Mouse (Mus musculus): ENCODE data around the gene Med26. TPM values are rescaled to one million over a fixed set of nuclear protein-coding genes. Genes with fewer than 3 reads are reported as not detected.

The Med26 gene
- total RNA-seq (2021) (1 to 10 TPM; 9.3 to 9.5 TPM), polyA plus RNA-seq (2012; rRNA removed) (6.9 and 7.0 TPM in 2 replicates)
- long read RNA-seq, partial matches to known transcripts, result 0 of 6 reads
- long read RNA-seq, other reads (novel, unspliced or antisense), result 3 of 6 reads

- peak; percentile 97 to 100 for DNase-seq
- TF ChIP-seq CTCF (IDR thresholded peaks at IDR 0.05) (no peak; the same call in 1 of the 2 replicates), POLR2A (IDR thresholded peaks at IDR 0.05; ENCODE audit: insufficient read depth, low read depth, low read length) (peak; percentile 73), EP300 (IDR thresholded peaks at IDR 0.05; ENCODE audit: insufficient read depth, low read depth, low read length) (0 out of 2 replicates have a peak, but pooled peaks have one; percentile 44)
- Histone ChIP-seq H3K36me3 (ENCODE audit: control insufficient read depth, insufficient read depth, low read length) (peaks cover 17% of the 10 kb centered on the region), H3K79me2 (replicated peaks; ENCODE audit: control insufficient read depth, insufficient read depth, low read length) (peaks cover 10% of the 10 kb centered on the region), H3K4me3 (peak within 1 kb of the TSS; percentile 65), H3K27ac (peak within 1 kb of the TSS; percentile 93), H3K27me3 (ENCODE audit: control insufficient read depth, insufficient read depth, low read length) (no peaks in the 10 kb centered on the region), H3K4me1 (ENCODE audit: control insufficient read depth, insufficient read depth, low read length) (peaks cover 6% of the 10 kb centered on the region), H3K9ac (ENCODE audit: low read depth, low read length) (peak within 1 kb of the TSS; percentile 97)
- WGBS, result under 1% methylated on average over 89 of the region's 92 CpGs
- intact Hi-C loops (cut with DNase I), result loop anchor here (1.0 to 5.0 kb wide), 4 partner anchors 23 to 126 kb away; partner anchors contain the start of genes Cherp, Eps15l1, Slc35e1 and Smim7
Observed at GRCm38 (mm10) chr8:72547802-72548643, at the start of gene Med26. Gene Med26 (minus strand): TSS chr8:72548270.

GRCm38 (mm10) chr8:72590198-72590597, 42.1 kb upstream of the Med26 start:
- intact Hi-C loops (cut with DNase I), result no loop called here
- H3K27ac ChIP-seq, result no peak overlapping the region; the same call in 1 of the 2 replicates
- no peaks in the 10 kb centered on the region for H3K27me3 ChIP-seq (ENCODE audit: control insufficient read depth, insufficient read depth, low read length)
- peaks cover 5% of the 10 kb centered on the region for H3K4me1 ChIP-seq (ENCODE audit: control insufficient read depth, insufficient read depth, low read length)
- H3K4me3 ChIP-seq, result no peak overlapping the region
- no peak overlapping the region for H3K9ac ChIP-seq (ENCODE audit: low read depth, low read length)
- no peaks in the 10 kb centered on the region for H3K79me2 ChIP-seq (replicated peaks; ENCODE audit: control insufficient read depth, insufficient read depth, low read length)
- no peaks in the 10 kb centered on the region for H3K36me3 ChIP-seq (ENCODE audit: control insufficient read depth, insufficient read depth, low read length)
- TF ChIP-seq CTCF (IDR thresholded peaks at IDR 0.05), result peak; percentile 67
- TF ChIP-seq EP300 (IDR thresholded peaks at IDR 0.05; ENCODE audit: insufficient read depth, low read depth, low read length), result no peak
- peak in 1 of 2 experiments; percentile 21 for DNase-seq
- WGBS, result 50% methylated on average over 2 of the region's 2 CpGs

DNA sequence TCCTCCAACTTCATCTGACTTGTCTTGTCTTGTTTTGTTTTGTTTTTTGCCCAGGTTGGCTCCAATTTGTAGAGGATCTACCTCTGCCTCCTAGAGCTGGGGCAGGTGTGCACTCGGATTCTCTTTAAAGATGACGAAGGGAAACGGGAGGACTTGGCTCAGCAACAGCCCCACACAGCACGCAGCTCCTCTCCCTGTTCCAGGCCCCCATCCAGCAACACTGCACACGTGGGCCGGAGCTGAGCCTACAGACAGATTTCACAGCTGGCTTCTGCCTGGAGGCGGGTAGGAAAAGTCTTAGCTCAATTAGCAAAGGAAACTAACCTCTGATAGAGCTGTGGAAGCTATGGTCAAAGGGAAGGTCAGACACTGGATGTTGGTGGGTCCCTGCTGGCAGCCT, 41.2 kb upstream of the Med26 start:
- H3K4me3 ChIP-seq, result no peak overlapping the region
- no peaks in the 10 kb centered on the region for H3K36me3 ChIP-seq (ENCODE audit: control insufficient read depth, insufficient read depth, low read length)
- H3K27me3 ChIP-seq (ENCODE audit: control insufficient read depth, insufficient read depth, low read length), result no peaks in the 10 kb centered on the region
- 0 out of 2 replicates have a peak overlapping the region, but pooled peaks have one; percentile 24 for H3K9ac ChIP-seq (ENCODE audit: low read depth, low read length)
- TF ChIP-seq CTCF (IDR thresholded peaks at IDR 0.05), result no peak
- 0 out of 2 replicates have a peak, but pooled peaks have one; percentile 32 for TF ChIP-seq POLR2A (IDR thresholded peaks at IDR 0.05; ENCODE audit: insufficient read depth, low read depth, low read length)
- 26% methylated on average over 7 of the region's 7 CpGs for whole genome bisulfite sequencing
- peaks cover 5% of the 10 kb centered on the region for H3K4me1 ChIP-seq (ENCODE audit: control insufficient read depth, insufficient read depth, low read length)
- peak overlapping the region; percentile 89 for H3K27ac ChIP-seq
- no peaks in the 10 kb centered on the region for H3K79me2 ChIP-seq (replicated peaks; ENCODE audit: control insufficient read depth, insufficient read depth, low read length)
- DNase-seq, result peak; percentile 60 to 70
- intact Hi-C loops (cut with DNase I), result no loop called here

DNA sequence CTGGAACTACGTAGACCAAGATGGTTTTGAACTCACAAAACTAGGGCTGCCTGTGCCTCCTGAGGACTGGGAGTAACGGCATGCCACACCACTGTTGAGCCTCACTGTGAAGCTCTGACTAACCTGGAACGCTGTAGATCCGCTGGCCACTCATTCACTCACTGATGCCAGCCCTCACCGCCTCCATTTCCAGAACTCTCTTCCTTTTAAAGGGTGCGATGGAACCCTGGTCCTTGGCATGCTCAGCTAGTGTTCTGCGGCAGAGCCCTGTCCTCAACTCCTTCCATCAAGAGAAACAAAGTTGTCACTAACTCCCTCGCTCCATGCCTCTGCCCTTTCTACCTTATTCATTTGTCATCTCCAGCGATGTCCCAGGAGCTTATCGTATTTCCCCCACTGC, 40.8 kb upstream of the Med26 start:
- peak overlapping the region; percentile 89 for H3K27ac ChIP-seq
- H3K36me3 ChIP-seq (ENCODE audit: control insufficient read depth, insufficient read depth, low read length), result no peaks in the 10 kb centered on the region
- peaks cover 5% of the 10 kb centered on the region for H3K4me1 ChIP-seq (ENCODE audit: control insufficient read depth, insufficient read depth, low read length)
- H3K79me2 ChIP-seq (replicated peaks; ENCODE audit: control insufficient read depth, insufficient read depth, low read length), result no peaks in the 10 kb centered on the region
- TF ChIP-seq POLR2A (IDR thresholded peaks at IDR 0.05; ENCODE audit: insufficient read depth, low read depth, low read length), result no peak
- TF ChIP-seq EP300 (IDR thresholded peaks at IDR 0.05; ENCODE audit: insufficient read depth, low read depth, low read length), result no peak
- no peak for TF ChIP-seq CTCF (IDR thresholded peaks at IDR 0.05)
- DNase-seq, result no peak
- WGBS, result 62% methylated on average over 10 of the region's 10 CpGs
- intact Hi-C loops (cut with DNase I), result no loop called here
- H3K4me3 ChIP-seq, result no peak overlapping the region
- H3K9ac ChIP-seq (ENCODE audit: low read depth, low read length), result no peak overlapping the region
- no peaks in the 10 kb centered on the region for H3K27me3 ChIP-seq (ENCODE audit: control insufficient read depth, insufficient read depth, low read length)

DNA sequence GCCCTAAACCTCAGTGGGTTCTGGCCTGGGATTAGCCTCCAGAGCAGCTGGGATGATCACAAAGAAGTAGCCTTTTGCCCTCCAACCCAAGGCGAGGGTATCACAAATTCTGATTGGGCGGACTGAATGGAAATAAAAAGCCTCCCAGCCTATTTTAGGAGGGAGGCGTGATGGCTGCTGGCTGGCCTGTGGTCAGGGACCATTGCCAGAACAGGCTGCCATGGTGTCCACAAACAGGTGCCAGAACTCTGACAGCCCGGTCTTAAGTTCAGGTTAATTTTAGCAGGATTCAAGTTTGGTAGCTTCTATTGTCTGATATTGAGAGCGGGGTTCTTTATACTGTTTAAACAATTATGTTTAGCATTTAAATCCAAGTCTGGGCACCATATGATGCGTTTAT, 39.7 kb upstream of the Med26 start:
- peaks cover 9% of the 10 kb centered on the region for H3K4me1 ChIP-seq (ENCODE audit: control insufficient read depth, insufficient read depth, low read length)
- H3K9ac ChIP-seq (ENCODE audit: low read depth, low read length), result peak overlapping the region; percentile 35
- DNase-seq, result peak; percentile 67 to 80
- no peak overlapping the region for H3K4me3 ChIP-seq
- H3K79me2 ChIP-seq (replicated peaks; ENCODE audit: control insufficient read depth, insufficient read depth, low read length), result no peaks in the 10 kb centered on the region
- peak overlapping the region; percentile 89 for H3K27ac ChIP-seq
- intact Hi-C loops (cut with DNase I), result no loop called here
- TF ChIP-seq CTCF (IDR thresholded peaks at IDR 0.05) (no peak), POLR2A (IDR thresholded peaks at IDR 0.05; ENCODE audit: insufficient read depth, low read depth, low read length) (peak; percentile 39; the same call in 1 of the 2 replicates), EP300 (IDR thresholded peaks at IDR 0.05; ENCODE audit: insufficient read depth, low read depth, low read length) (no peak)
- no peaks in the 10 kb centered on the region for H3K27me3 ChIP-seq (ENCODE audit: control insufficient read depth, insufficient read depth, low read length)
- WGBS, result 40% methylated on average over 6 of the region's 6 CpGs
- no peaks in the 10 kb centered on the region for H3K36me3 ChIP-seq (ENCODE audit: control insufficient read depth, insufficient read depth, low read length)

DNA sequence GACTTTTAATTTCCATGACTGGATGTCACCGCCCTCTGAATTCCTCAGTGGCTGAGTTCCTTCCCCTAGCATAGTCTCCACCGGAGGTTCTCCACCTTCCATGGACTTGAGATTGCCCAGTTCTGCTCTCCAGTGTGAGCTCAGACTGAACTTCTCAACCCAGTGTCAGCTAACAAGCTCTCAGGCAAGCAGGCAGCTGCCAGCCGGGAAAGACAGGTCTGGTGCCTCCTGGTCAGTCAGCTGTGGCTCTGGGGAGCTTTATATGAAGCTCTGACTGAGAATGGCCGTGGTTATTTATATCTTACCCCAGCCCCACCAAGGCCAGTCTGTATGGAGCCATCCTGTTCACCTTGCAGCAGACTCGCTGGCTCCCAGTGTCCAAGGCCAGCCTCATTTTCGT, 36.3 kb upstream of the Med26 start:
- peak in 1 of 2 experiments; percentile 45 for DNase-seq
- H3K4me1 ChIP-seq (ENCODE audit: control insufficient read depth, insufficient read depth, low read length), result peaks cover 8% of the 10 kb centered on the region
- no peak overlapping the region for H3K4me3 ChIP-seq
- TF ChIP-seq EP300 (IDR thresholded peaks at IDR 0.05; ENCODE audit: insufficient read depth, low read depth, low read length) (no peak), CTCF (IDR thresholded peaks at IDR 0.05) (no peak), POLR2A (IDR thresholded peaks at IDR 0.05; ENCODE audit: insufficient read depth, low read depth, low read length) (no peak)
- no peaks in the 10 kb centered on the region for H3K36me3 ChIP-seq (ENCODE audit: control insufficient read depth, insufficient read depth, low read length)
- peak overlapping the region; percentile 52 for H3K27ac ChIP-seq
- no peaks in the 10 kb centered on the region for H3K79me2 ChIP-seq (replicated peaks; ENCODE audit: control insufficient read depth, insufficient read depth, low read length)
- intact Hi-C loops (cut with DNase I), result no loop called here
- H3K9ac ChIP-seq (ENCODE audit: low read depth, low read length), result no peak overlapping the region
- no peaks in the 10 kb centered on the region for H3K27me3 ChIP-seq (ENCODE audit: control insufficient read depth, insufficient read depth, low read length)
- 54% methylated on average over 6 of the region's 6 CpGs for WGBS
